Mouse (Mus musculus) liver, embryonic 15.5 days (tissue): ENCODE measurements at regions not wholly inside any gene's neighbourhood (a gene's known extent, or its start where the extent isn't known, plus 50 kb on each side); places are given as distances from the start of the nearest gene placed in this dataset.
"Not testable (repeated sequence)": the region's sequence is repeated elsewhere in the genome, so short reads cannot be mapped to it uniquely, and the experiment has no call there.

ENCODE experiments used
- ATAC-seq: fragments of 200-750 bp; cut with Nextera tagmentation; 2 replicates; pipeline ENCODE4 v1.8.0; 2017; ENCODE audit warnings: moderate number of reproducible peaks, mild to moderate bottlenecking, moderate library complexity; ENCODE audit not compliant: insufficient read depth
- H3K27ac ChIP-seq: fragments of 300-500 bp; sonication (generic); replicated peaks from 2 replicates; pipeline ENCODE4 v1.5.1; 2015; ENCODE audit warnings: mild to moderate bottlenecking, inconsistent platforms
- H3K27me3 ChIP-seq: fragments of 300-500 bp; sonication (generic); 2 replicates; pipeline ENCODE4 v1.6.1; 2015; ENCODE audit warnings: mild to moderate bottlenecking, inconsistent platforms
- H3K36me3 ChIP-seq: fragments of 300-500 bp; sonication (generic); replicated peaks from 2 replicates; pipeline ENCODE4 v1.6.1; 2015; ENCODE audit warnings: moderate library complexity, mild to moderate bottlenecking, inconsistent platforms
- H3K4me1 ChIP-seq: fragments of 300-500 bp; sonication (generic); replicated peaks from 2 replicates; pipeline ENCODE4 v1.6.1; 2015; ENCODE audit warnings: inconsistent platforms
- H3K4me2 ChIP-seq: fragments of 300-500 bp; sonication (generic); 2 replicates; pipeline ENCODE4 v1.6.1; 2015; ENCODE audit warnings: moderate library complexity, mild to moderate bottlenecking, inconsistent platforms
- H3K4me3 ChIP-seq: fragments of 300-500 bp; sonication (generic); replicated peaks from 2 replicates; pipeline ENCODE4 v1.5.1; 2015; ENCODE audit warnings: mild to moderate bottlenecking, inconsistent platforms
- H3K9ac ChIP-seq: fragments of 300-500 bp; sonication (generic); 2 replicates; pipeline ENCODE4 v1.6.1; 2015; ENCODE audit warnings: moderate library complexity, mild to moderate bottlenecking, inconsistent platforms
- H3K9me3 ChIP-seq: fragments of 300-500 bp; sonication (generic); replicated peaks from 2 replicates; pipeline ENCODE4 v1.6.1; 2016; ENCODE audit warnings: inconsistent platforms
- WGBS: fragments of 180-500 bp; shearing (Covaris S2); methylation state at CpG from one replicate; pipeline ENCODE4 v1.1.7; 2015; ENCODE audit warnings: mixed read lengths; ENCODE audit not compliant: insufficient replicate concordance; 5-methylcytosine and 5-hydroxymethylcytosine counted together

- WGBS = 79% methylated on average over 6 of the region's 6 CpGs
Measured at GRCm38 (mm10) chr8:103779658-103780057, 321.8 kb upstream of the Cdh5 start.

GRCm38 (mm10) chr8:103788308-103788707 is 313.1 kb upstream of the Cdh5 start:
- no peaks in the 10 kb centered on the region for H3K4me1 ChIP-seq
- H3K36me3 ChIP-seq = no peaks in the 10 kb centered on the region
- H3K4me3 ChIP-seq = no peak overlapping the region
- no peak overlapping the region for H3K27ac ChIP-seq
- WGBS = 39% methylated on average over 3 of the region's 3 CpGs
- H3K4me2 ChIP-seq = no peak overlapping the region
- no peak for ATAC-seq
- no peaks in the 10 kb centered on the region for H3K27me3 ChIP-seq
- no peak overlapping the region for H3K9ac ChIP-seq
- H3K9me3 ChIP-seq = 0 out of 2 replicates have a peak, but pooled peaks cover 2% of the 10 kb centered on the region

More at GRCm38 (mm10) chr8:103779658-103780057, 321.8 kb upstream of the Cdh5 start:
- no peak overlapping the region for H3K4me3 ChIP-seq
- no peaks in the 10 kb centered on the region for H3K27me3 ChIP-seq
- no peaks in the 10 kb centered on the region for H3K4me1 ChIP-seq
- ATAC-seq = no peak
- H3K4me2 ChIP-seq = no peak overlapping the region
- no peak overlapping the region for H3K9ac ChIP-seq
- H3K36me3 ChIP-seq = no peaks in the 10 kb centered on the region
- no peak overlapping the region for H3K27ac ChIP-seq
- H3K9me3 ChIP-seq = 0 out of 2 replicates have a peak, but pooled peaks cover 2% of the 10 kb centered on the region

- Histone ChIP-seq H3K4me2 (no peak overlapping the region), H3K4me1 (no peaks in the 10 kb centered on the region), H3K4me3 (no peak overlapping the region), H3K9ac (no peak overlapping the region), H3K9me3 (no peaks in the 10 kb centered on the region), H3K27ac (no peak overlapping the region), H3K36me3 (no peaks in the 10 kb centered on the region), H3K27me3 (no peaks in the 10 kb centered on the region)
- 50% methylated on average over 1 of the region's 1 CpGs for WGBS
- no peak for ATAC-seq
Measured at GRCm38 (mm10) chr8:103793331-103793730, 308.1 kb upstream of the Cdh5 start.

GRCm38 (mm10) chr8:103798630-103799029 is 302.8 kb upstream of the Cdh5 start:
- not testable (repeated sequence) for ATAC-seq, H3K36me3 ChIP-seq
- 52% methylated on average over 2 of the region's 2 CpGs for WGBS

GRCm38 (mm10) chr8:103808171-103808570 is 293.3 kb upstream of the Cdh5 start:
- Histone ChIP-seq H3K36me3 (no peaks in the 10 kb centered on the region), H3K27ac (no peak overlapping the region), H3K4me1 (no peaks in the 10 kb centered on the region), H3K4me2 (no peak overlapping the region), H3K27me3 (no peaks in the 10 kb centered on the region), H3K9me3 (no peaks in the 10 kb centered on the region), H3K9ac (no peak overlapping the region), H3K4me3 (no peak overlapping the region)
- no peak for ATAC-seq
- 50% methylated on average over 5 of the region's 5 CpGs for WGBS

More at GRCm38 (mm10) chr8:103798630-103799029, 302.8 kb upstream of the Cdh5 start:
- not testable (repeated sequence) for H3K4me1 ChIP-seq, H3K9ac ChIP-seq, H3K4me2 ChIP-seq, H3K9me3 ChIP-seq, H3K4me3 ChIP-seq, H3K27me3 ChIP-seq, H3K27ac ChIP-seq

- Histone ChIP-seq H3K4me2 (no peak overlapping the region), H3K4me3 (no peak overlapping the region), H3K27ac (no peak overlapping the region), H3K4me1 (no peaks in the 10 kb centered on the region), H3K9me3 (no peaks in the 10 kb centered on the region), H3K9ac (no peak overlapping the region), H3K27me3 (no peaks in the 10 kb centered on the region), H3K36me3 (no peaks in the 10 kb centered on the region)
- no peak for ATAC-seq
- 60% methylated on average over 8 of the region's 8 CpGs for WGBS
Measured at GRCm38 (mm10) chr8:103808580-103808979, 292.8 kb upstream of the Cdh5 start.

GRCm38 (mm10) chr8:103809140-103809539 is 292.3 kb upstream of the Cdh5 start:
- ATAC-seq = no peak
- no peaks in the 10 kb centered on the region for H3K9me3 ChIP-seq
- no peaks in the 10 kb centered on the region for H3K4me1 ChIP-seq
- H3K4me2 ChIP-seq = no peak overlapping the region
- H3K27me3 ChIP-seq = no peaks in the 10 kb centered on the region
- no peak overlapping the region for H3K9ac ChIP-seq
- H3K36me3 ChIP-seq = no peaks in the 10 kb centered on the region
- H3K27ac ChIP-seq = no peak overlapping the region
- 55% methylated on average over 7 of the region's 7 CpGs for WGBS
- no peak overlapping the region for H3K4me3 ChIP-seq

GRCm38 (mm10) chr8:103813954-103814591 is 287.4 kb upstream of the Cdh5 start:
- H3K4me2 ChIP-seq = no peak overlapping the region
- H3K9me3 ChIP-seq = no peaks in the 10 kb centered on the region
- no peaks in the 10 kb centered on the region for H3K36me3 ChIP-seq
- ATAC-seq = no peak
- H3K9ac ChIP-seq = no peak overlapping the region
- 37% methylated on average over 10 of the region's 10 CpGs for WGBS
- H3K4me1 ChIP-seq = no peaks in the 10 kb centered on the region
- H3K27ac ChIP-seq = no peak overlapping the region
- H3K27me3 ChIP-seq = no peaks in the 10 kb centered on the region
- H3K4me3 ChIP-seq = no peak overlapping the region

GRCm38 (mm10) chr8:103816101-103816894 is 285.1 kb upstream of the Cdh5 start:
- H3K27ac ChIP-seq = no peak overlapping the region
- no peaks in the 10 kb centered on the region for H3K9me3 ChIP-seq
- H3K4me3 ChIP-seq = no peak overlapping the region
- H3K36me3 ChIP-seq = no peaks in the 10 kb centered on the region
- WGBS = 61% methylated on average over 15 of the region's 15 CpGs
- H3K9ac ChIP-seq = no peak overlapping the region
- H3K4me2 ChIP-seq = no peak overlapping the region
- no peaks in the 10 kb centered on the region for H3K27me3 ChIP-seq
- no peaks in the 10 kb centered on the region for H3K4me1 ChIP-seq
- ATAC-seq = no peak

- H3K4me1 ChIP-seq = no peaks in the 10 kb centered on the region
- H3K4me2 ChIP-seq = no peak overlapping the region
- H3K36me3 ChIP-seq = no peaks in the 10 kb centered on the region
- no peaks in the 10 kb centered on the region for H3K9me3 ChIP-seq
- no peak overlapping the region for H3K4me3 ChIP-seq
- no peak overlapping the region for H3K27ac ChIP-seq
- H3K27me3 ChIP-seq = no peaks in the 10 kb centered on the region
- no peak for ATAC-seq
- WGBS = 72% methylated on average over 7 of the region's 7 CpGs
- H3K9ac ChIP-seq = no peak overlapping the region
Measured at GRCm38 (mm10) chr8:103823541-103823940, 277.9 kb upstream of the Cdh5 start.

- Histone ChIP-seq H3K4me2 (no peak overlapping the region), H3K27me3 (no peaks in the 10 kb centered on the region), H3K9ac (no peak overlapping the region), H3K9me3 (no peaks in the 10 kb centered on the region), H3K36me3 (no peaks in the 10 kb centered on the region), H3K27ac (no peak overlapping the region), H3K4me1 (no peaks in the 10 kb centered on the region), H3K4me3 (no peak overlapping the region)
- no peak for ATAC-seq
- WGBS = 8% methylated on average over 1 of the region's 1 CpGs
Measured at GRCm38 (mm10) chr8:103824747-103825146, 276.7 kb upstream of the Cdh5 start.
